Mouse (Mus musculus): ENCODE measurements around the gene Epha8.

Gene Epha8

DNA sequence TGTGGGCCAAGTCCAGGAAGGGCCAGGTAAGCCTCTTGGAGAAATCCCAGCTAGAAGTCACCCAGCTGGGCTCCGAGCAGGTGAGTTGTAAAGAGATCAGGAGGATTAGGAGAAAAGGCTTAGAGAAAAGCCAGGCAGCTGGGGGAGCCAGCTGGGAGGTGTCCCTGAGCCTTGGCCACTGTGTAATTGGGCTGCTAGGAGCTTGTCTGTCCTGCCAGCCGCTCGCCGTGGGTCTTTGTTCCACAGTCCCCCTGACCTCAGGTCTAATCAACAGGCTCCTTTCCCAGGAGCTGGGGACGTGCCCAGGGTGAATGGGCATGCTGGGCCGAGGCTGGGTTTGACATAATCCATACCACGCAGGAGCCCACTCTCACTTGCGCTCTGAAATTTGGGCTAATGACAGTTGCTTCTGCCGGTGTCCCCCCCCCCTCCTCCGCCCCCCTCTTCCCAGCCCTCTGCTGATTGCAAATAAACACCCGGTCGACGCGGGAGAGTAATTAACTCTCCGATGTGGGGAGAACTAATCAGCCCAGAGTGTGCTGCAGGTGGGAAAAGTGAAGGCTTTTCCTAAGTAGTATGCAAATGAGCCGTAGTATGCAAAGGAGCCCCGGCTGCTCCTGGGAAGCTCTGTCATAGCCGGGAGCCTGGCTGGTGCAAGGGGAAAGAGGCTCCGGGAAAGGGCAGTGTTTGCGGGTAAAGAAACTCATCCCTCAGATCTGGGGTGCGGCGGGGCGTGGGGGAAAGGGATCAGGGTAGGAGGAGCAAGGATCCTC is 51.7 kb downstream of the Epha8 start:
- no peak for DNase-seq (ENCODE audit: low spot score)

DNA sequence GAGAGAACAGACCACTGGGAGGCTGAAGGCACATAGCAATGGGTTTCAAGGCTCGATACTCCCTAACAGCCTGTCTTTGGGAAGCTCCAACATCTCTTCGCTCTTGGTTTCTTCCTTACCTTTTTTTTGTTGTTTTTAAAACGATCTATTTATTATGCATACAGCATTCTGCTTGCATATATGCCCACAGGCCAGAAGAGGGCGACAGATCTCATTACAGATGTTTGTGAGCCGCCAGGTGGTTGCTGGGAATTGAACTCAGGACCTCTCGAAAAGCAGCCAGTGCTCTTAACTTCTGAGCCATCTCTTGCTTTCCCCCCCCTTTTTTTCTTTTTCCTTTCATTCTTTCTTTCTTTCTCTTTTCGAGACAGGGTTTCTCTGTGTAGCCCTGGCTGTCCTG is 57.5 kb downstream of the Epha8 start:
- no peak for DNase-seq (ENCODE audit: low spot score)

GRCm38 (mm10) chr4:136898637-136899036 is 58.0 kb downstream of the Epha8 start, which contains the start of gene C1qa:
C1qa (minus strand) TSS chr4:136898803.
- DNase-seq (ENCODE audit: low spot score), result no peak

DNA sequence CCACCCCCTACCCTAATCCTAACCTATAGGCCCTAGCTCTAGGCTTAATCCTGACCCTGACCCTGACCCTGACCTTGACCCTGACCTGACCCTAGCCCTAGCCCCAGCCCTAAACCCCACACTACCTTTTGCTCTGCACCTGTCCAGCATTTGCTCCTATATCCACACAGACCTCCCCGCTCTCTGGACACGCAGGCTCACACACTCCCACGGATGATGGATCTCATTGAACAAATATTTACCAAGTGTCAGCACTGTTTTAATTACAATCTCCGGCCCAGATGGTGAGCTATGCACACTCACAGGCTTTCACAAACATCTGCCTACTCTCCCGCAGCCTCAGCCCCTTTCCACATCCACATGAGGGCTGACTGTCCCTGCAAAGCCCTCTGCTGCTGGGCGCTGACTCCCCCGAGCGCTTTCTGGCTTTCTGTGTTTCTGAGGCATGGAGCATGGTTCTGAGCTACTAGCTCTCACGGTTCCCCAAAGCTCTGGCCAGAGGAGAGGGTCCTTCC is 58.5 kb downstream of the Epha8 start:
- DNase-seq (ENCODE audit: low spot score), result no peak

GRCm38 (mm10) chr4:136896461-136896860 is 60.2 kb downstream of the Epha8 start:
- no peak for DNase-seq (ENCODE audit: low spot score)

- no peak for DNase-seq (ENCODE audit: low spot score)
These were observed 60.8 kb downstream of the Epha8 start for GRCm38 (mm10) chr4:136895861-136896260.

GRCm38 (mm10) chr4:136894821-136895220 is 61.8 kb downstream of the Epha8 start:
- no peak for DNase-seq (ENCODE audit: low spot score)

DNA sequence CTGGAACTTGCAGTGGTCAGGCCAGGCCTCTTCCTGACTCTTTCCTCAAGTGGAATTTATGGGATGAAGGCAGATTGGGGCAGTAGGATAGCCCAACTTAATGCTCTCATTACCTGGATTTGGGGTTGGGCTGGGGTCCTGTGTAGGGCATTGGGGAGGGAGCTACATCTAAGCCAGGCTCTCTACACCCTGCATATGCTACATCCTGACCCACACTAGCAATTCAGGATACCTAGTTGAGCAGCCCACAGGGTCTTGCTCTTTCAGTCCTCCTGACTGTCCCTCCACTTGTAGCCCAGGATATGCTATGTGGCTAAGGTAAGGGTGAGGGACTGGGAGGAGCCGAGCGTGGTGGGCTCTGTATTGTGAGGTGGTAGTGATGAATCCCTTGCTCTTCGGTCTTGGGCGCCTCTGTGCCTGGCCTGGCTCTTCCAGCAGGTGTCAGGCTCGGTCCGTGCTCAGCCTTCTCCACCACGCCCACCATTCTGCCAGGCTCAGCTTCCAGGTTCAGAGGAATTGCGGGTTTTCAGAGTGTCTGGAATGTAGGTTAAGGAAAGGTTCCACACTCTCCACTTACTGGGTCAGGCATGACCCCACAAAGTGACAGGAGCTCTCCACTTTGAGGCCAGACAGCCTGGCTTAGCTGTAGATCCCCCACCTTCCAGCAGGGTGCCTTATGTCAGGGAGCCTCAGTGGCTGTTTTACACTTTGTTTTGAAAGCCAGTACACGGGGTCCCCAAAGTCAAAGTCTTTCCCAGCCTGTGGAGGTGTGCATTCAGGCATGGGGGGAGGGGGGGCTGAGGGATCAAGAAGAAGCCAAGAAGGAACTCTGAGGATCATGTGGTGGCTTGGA is 62.7 kb downstream of the Epha8 start:
- peak; percentile 30 for DNase-seq (ENCODE audit: low spot score)

- DNase-seq (ENCODE audit: low spot score), result no peak
These were observed 63.8 kb downstream of the Epha8 start, which contains the start of gene C1qc for GRCm38 (mm10) chr4:136892811-136893210. C1qc (minus strand) TSS chr4:136893065.

DNA sequence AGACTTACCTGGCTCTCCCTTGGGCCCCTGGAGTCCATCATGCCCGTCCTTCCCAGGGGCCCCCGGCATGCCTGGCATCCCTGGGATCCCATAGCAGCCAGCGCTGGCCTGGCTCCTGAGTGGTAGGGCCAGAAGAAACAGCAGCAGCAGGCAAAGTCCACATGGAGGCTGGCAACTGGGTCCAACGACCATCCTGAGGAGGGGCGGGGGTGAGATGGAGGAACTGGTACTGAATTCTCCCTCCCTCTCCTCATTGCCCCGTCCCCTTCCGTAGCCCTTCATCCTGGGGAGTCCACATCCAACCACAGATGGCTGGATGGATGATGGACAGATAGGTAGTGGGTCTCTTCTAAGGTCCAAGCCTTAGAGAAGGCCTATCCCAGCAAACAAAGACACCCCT is 64.2 kb downstream of the Epha8 start:
- DNase-seq (ENCODE audit: low spot score), result no peak

DNA sequence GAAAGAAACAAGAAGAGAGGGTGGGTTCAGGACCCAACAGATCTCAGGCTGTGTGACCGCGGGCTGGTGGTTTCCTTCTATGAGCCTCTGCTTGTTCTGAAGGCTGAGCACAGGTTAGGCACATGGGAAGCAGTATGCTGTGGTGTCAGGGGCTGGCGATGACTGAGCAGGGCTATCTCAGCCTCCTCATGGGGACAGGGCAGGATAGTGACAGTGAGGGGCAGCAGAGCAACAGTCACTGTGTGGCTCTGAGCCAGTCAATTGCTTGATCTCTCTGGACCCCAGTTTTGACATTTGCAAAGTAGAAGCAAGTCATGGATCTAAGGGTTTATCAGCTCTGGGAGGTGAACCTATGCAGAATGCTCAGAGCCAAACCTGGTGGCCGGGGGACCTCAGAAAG is 65.5 kb downstream of the Epha8 start:
- DNase-seq (ENCODE audit: low spot score), result no peak

GRCm38 (mm10) chr4:136889981-136890380 is 66.6 kb downstream of the Epha8 start:
- DNase-seq (ENCODE audit: low spot score), result no peak

DNA sequence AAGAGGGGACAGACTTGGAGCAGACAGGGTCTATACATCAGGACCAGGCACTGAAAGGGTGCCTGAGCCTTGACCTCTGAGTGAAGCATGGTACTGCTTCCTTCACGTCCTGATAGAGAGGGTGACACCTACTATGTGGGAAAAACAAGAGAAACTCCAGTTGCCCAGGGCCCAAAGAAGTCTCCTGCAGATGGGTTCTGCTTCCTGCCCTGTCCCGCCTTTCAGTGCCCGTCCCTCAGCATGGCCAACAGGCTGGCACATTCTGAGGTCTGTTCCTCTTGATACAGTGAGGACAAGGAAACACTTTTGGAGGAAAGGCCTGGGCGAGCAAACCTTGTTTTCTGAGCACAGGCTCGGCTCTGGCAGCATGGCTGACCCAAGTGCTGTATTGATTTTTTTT is 68.9 kb downstream of the Epha8 start:
- no peak for DNase-seq (ENCODE audit: low spot score)

DNA sequence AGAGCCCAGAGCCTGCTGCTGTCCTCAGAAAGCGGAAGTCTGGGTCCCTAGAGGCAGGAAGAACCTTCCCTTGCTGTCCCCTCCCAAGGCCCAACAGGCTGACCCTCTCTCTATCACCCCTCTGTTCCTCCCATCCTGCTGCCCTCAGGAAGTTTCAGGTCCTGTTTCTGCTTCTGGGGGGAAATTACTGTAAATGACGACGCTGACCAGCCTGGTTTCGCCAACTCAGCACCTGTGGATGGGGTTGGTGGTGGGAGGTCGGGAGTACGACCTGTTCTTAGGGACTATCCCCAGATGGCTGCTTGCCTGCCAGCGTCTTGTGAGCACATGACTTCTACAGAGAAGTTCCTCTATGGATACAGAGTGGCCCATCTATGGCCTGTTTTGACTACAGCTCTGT is 70.5 kb downstream of the Epha8 start, which contains the start of gene C1qb:
TSS of gene C1qb (minus strand) at position 87 of the 400 bp plus-strand sequence.
- no peak for DNase-seq (ENCODE audit: low spot score)

Data from adipocyte (in vitro differentiated cells).